Mouse (Mus musculus): ENCODE measurements around the gene Cib1. TPM values are rescaled to one million over a fixed set of nuclear protein-coding genes. Genes with fewer than 3 reads are reported as not detected.

Gene Cib1
- total RNA-seq, 2 experiments from 2014 or later: 23.4 to 24.3 TPM

- no peak for DNase-seq (ENCODE audit: low spot score in 2 of 2)
These were observed 46.6 kb downstream of the Cib1 start for GRCm38 (mm10) chr7:80186021-80186420.

GRCm38 (mm10) chr7:80184968-80185367 is 47.6 kb downstream of the Cib1 start:
- DNase-seq (ENCODE audit: low spot score in 2 of 2): no peak

- DNase-seq (ENCODE audit: low spot score in 2 of 2): no peak
These were observed 48.1 kb downstream of the Cib1 start for GRCm38 (mm10) chr7:80184551-80184950.

GRCm38 (mm10) chr7:80183969-80184368 is 48.6 kb downstream of the Cib1 start:
- DNase-seq (ENCODE audit: low spot score in 2 of 2): no peak

GRCm38 (mm10) chr7:80183466-80183865 is 49.1 kb downstream of the Cib1 start:
- DNase-seq (ENCODE audit: low spot score in 2 of 2): no peak

- DNase-seq (ENCODE audit: low spot score in 2 of 2): no peak
These were observed 50.5 kb downstream of the Cib1 start for GRCm38 (mm10) chr7:80182139-80182538.

GRCm38 (mm10) chr7:80181078-80181477 is 51.5 kb downstream of the Cib1 start:
- DNase-seq (ENCODE audit: low spot score in 2 of 2): no peak

GRCm38 (mm10) chr7:80180202-80180601 is 52.4 kb downstream of the Cib1 start:
- no peak for DNase-seq (ENCODE audit: low spot score in 2 of 2)

GRCm38 (mm10) chr7:80179790-80180189 is 52.8 kb downstream of the Cib1 start:
- DNase-seq (ENCODE audit: low spot score in 2 of 2): no peak

GRCm38 (mm10) chr7:80179327-80179726 is 53.3 kb downstream of the Cib1 start:
- DNase-seq (ENCODE audit: low spot score in 2 of 2): no peak

GRCm38 (mm10) chr7:80178037-80178729 is 54.4 kb downstream of the Cib1 start:
- no peak for DNase-seq (ENCODE audit: low spot score in 2 of 2)

- DNase-seq (ENCODE audit: low spot score in 2 of 2): no peak
These were observed 55.2 kb downstream of the Cib1 start for GRCm38 (mm10) chr7:80177438-80177837.

Other genes with a start within 250 kb of the Cib1 start
- 10 to 100 TPM; 18.3 to 19.8 TPM for gene Zfp710, start 208.0 kb downstream of the Cib1 start, total RNA-seq (2021)
- gene Idh2, start 117.4 kb downstream of the Cib1 start, total RNA-seq (2021): 10 to 100 TPM; 60.9 to 67.7 TPM
- 10 to 100 TPM; 30.4 to 30.7 TPM for gene Sema4b, start 46.0 kb downstream of the Cib1 start, total RNA-seq (2021)
- 1 to 10 TPM; 6.4 to 6.7 TPM for gene Gdpgp1, start 52 bp upstream of the Cib1 start, total RNA-seq (2021)
- 1 to 10 TPM; 1.4 to 1.5 TPM for gene Ttll13, start 13.6 kb upstream of the Cib1 start, total RNA-seq (2021)
- gene Ngrn, start 28.4 kb upstream of the Cib1 start, total RNA-seq (2021): 10 to 100 TPM; 37.2 to 39.4 TPM
- 10 to 100 TPM; 23.0 to 25.6 TPM for gene Vps33b, start 36.8 kb upstream of the Cib1 start, total RNA-seq (2021)
- gene Prc1, start 61.6 kb upstream of the Cib1 start, total RNA-seq (2021): 10 to 100 TPM; 10.2 to 10.7 TPM
- gene Rccd1, start 91.6 kb upstream of the Cib1 start, total RNA-seq (2021): 10 to 100 TPM; 21.2 to 22.3 TPM
- 10 to 100 TPM; 47.9 to 61.9 TPM for gene Unc45a, start 108.2 kb upstream of the Cib1 start, total RNA-seq (2021)
- 10 to 100 TPM; 37.2 to 44.9 TPM for gene Hddc3, start 110.3 kb upstream of the Cib1 start, total RNA-seq (2021)
- gene Man2a2, start 138.6 kb upstream of the Cib1 start, total RNA-seq (2021): 100 to 1,000 TPM; 106 to 115 TPM
- 10 to 100 TPM in 1 of 2 experiments, 1 to 10 TPM in 1; 5.2 to 10.6 TPM for gene Fes, start 155.1 kb upstream of the Cib1 start, total RNA-seq (2021)
- gene Furin, start 172.6 kb upstream of the Cib1 start, total RNA-seq (2021): 10 to 100 TPM; 53.6 to 56.6 TPM